Mouse (Mus musculus) cerebral cortex, adult 2 months (tissue): ENCODE data around the gene Adssl1.

Experiments used
- WGBS: fragments of 180-500 bp; shearing (Covaris S2); methylation state at CpG from one replicate; pipeline ENCODE4 v1.1.7; 2018; 5-methylcytosine and 5-hydroxymethylcytosine counted together

The Adssl1 gene

DNA sequence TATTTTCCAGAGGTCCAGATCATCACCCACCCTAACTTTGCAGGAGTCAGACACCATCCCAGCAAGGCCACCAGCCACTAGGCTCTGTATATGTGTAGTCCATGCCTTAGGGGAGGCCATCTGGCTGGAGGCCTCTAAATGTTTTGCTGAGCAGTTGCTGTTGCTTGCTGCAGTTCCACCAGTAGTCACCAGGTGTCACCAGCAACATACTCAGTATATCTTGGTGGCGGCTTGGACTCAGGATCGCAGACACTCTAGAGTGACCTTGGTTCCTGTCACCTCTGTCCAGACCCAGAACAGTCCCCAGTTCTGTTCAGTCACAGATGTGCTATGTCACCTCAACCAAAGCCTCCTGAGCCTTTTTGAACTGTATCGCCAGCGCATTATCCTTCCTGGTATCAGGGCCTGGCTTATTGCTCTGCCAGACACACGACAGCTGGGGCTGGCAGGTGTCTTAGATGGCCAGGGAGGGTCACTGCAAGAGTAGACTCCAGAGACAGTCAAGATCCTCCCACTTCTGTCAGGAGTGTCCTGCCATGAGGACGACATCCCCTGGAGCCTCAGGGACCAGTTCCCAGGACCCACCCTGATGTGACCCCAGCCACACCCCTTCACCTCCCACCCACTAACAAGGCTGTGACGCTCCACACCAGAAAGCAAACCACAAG is 33.4 kb downstream of the Adssl1 start:
- 44% methylated on average over 7 of the region's 7 CpGs for WGBS

DNA sequence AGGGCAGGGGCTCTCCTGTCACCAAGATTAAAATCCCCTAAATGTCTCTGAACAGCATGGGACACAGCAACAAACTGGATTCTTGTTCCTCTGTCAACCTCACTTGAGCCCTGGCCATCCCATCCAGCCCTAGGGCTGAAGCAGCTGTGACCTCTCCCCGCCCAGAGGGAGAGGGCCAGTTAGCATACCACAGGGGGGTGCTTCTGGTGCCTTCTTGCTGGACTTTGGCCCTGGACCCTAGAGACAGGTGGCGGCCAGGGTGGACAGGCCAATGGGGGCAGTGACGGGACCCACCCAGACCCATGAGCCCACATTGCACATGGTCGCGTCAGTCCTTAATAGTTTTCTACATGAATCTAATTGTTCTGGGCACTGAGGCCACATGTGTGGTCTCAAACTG is 34.2 kb downstream of the Adssl1 start:
- WGBS = 96% methylated on average over 5 of the region's 5 CpGs

DNA sequence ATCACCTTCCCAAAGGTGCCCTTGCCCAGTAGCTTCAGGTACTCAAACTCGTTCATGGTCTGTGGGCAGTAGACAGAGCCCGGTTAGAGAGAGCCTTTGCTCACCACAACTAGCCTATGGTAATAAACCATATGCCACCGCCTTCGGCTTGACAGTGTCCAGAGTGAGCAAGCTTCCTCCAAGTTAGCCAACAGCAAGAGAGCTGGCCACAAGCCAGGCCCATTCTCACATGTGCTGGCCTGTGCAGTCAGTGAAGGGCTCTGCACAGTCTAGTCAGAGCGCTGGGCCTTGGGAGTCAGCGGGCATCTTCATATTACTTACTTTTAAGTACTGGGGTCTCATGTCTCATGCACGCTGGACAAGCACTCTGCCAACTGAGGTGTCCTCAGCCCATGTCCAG is 38.8 kb downstream of the Adssl1 start:
- WGBS = 70% methylated on average over 7 of the region's 7 CpGs

DNA sequence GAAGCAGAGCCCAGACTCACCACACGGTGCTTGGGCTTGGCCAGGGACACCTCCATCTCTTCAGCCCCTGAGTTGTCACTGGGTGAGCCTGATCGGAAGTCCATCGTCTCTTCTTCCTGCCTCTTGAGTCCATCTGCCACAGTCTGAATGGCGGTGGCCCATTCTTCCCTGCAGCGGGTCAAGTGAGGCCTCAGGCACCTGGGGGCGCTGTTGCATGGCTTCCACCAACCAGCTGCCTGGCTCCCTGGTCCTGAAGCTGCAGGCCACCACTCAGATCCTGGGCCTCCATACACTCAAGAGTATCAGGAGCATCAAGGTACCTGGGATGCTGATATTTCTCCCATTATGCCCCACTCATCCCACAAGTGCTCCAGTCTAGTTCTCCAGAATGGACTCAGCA is 39.3 kb downstream of the Adssl1 start:
- WGBS = 71% methylated on average over 6 of the region's 6 CpGs

DNA sequence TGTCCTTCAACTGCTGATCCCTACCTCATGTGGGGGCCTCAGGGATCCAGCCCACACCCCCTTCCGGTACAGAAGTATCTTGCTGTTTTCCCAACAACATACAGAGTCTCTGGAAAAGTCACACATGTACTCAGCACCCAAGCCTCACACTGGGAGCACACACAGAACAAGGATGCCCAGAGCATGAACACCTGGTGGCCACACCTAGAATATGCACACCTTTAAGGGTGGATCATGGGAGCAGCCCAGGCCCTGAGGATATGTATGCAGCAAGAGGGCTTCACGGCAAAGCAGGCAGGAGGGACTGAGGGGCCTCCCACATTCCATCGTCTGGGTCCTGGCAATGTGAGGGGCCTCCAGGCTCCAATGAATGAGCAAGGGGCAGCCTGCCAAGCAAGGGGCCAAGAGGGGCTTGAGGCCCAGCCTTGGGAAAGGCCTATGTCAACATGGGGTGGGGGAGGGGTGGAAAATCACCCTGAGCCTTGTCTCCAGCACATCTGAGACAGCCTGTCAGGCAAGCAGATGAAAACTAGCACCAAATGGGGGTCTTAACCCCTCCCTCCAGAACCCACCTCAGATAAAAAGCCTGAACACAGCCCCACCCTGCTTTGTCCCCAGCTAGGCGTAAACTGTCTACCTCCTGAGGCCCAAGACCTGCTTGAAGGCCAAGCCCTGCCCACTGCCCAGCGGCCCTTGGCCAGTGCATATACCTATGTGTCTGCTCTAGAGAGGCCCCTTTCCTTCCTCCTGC is 40.9 kb downstream of the Adssl1 start:
- WGBS = 61% methylated on average over 5 of the region's 5 CpGs

DNA sequence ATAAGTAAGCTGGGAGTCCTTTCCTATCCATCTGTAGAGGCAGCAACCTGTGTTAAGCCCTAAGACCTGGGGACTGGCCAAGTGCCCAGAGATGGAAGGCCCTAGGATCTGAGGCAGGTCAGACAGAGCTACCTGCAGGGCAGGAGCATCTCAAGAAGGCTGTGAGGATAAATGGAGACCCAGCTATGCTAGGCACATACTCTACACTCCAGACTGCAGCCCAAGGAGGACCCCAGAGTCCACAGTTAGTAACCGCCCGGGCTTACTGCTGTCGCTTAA is 41.4 kb downstream of the Adssl1 start:
- 72% methylated on average over 3 of the region's 3 CpGs for WGBS

DNA sequence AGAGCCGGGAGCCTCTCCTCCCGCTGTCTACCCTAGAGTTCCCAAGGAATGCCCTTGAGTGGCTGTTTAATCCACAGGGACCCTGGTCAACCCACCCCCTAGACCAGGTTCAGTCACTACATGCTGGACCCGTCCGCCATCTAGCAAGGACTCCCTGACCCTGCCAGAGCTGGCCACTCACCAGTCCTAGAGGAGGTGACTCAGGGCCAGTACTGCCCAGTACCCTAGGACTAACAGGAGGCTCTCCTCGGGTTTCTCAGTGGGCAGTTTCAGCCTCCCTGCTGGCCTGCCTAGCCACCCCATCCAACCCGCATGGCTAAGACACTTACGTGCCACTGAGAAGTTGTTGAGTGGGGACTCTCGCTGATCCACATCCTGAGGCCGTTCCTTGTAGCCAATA is 42.0 kb downstream of the Adssl1 start:
- WGBS = 81% methylated on average over 9 of the region's 9 CpGs

DNA sequence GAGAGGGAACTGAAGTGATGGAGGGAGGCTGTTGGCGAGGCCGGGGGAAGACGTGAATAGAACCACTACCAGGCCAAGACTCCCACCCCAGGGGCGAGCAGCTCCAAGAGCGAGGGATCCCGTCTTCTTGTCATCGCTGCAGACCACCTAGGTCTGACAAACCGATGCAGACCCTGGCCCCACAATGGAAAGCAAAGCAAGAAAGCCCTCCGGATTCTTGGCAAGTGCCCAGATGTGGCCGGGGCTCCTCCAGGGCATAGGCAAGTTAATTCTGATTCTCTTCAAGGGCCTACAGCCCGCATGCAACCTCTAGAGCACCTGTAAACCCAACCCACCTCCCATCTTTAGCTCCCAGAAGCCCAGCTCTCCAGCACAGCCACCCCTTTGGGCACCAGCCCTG is 43.5 kb downstream of the Adssl1 start:
- 77% methylated on average over 11 of the region's 11 CpGs for WGBS

DNA sequence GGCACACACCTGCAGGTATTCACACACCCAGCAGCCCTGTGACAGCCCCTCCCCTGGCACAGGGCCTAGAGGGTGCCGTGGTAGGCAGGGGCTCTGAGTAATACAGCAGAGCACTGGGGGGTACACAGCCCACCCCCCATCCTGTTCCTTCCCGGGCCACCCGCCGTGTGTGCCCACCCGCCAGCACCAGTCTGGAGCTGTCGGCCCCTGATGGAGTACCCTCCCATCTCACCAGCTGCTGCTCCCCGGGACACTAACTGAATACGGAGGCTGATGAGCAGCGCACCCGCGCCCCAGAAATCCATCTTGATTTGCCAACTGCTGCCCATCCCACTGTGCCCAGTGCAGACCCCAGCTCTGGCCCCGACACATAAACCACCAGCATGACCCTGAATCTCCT is 43.9 kb downstream of the Adssl1 start:
- WGBS = 64% methylated on average over 12 of the region's 12 CpGs

DNA sequence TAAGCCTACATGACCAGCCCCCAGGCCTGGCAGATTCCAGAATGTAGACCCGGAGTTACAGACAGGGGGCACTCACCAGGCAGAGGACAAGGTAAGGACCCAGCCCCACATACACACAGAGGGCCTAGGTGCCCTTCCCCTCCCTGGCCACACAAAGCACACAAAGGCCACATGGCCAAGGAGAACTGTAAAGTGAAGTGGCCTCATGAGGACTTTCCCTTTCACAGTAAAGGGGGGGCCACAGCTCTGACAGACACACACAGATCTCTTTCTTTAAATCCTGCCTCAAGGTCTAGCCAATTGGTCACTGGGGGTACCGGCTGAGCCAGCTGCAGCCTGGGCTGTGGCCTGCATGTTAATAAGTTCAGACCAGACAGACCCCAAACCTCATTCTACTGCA is 44.3 kb downstream of the Adssl1 start:
- 47% methylated on average over 2 of the region's 2 CpGs for WGBS

DNA sequence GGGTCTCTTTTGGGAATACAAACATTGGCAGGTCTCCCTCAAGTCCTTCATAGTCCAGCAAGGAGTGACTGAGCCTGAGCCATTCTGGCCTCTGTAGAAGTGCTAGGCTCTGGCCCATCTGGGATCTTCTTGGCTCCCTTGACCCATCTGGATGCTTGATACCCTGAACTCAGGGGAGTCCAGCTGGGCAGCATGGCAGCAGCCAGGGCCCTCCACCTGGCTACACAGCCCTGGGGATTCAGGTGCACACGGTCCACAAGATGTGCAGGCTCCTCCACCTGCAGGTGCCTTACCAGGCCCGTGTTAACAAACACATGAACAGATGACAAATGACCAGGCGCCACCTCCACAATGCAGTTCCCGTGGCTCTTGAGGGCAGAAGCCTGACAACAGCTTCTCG is 44.8 kb downstream of the Adssl1 start:
- 56% methylated on average over 5 of the region's 5 CpGs for WGBS

DNA sequence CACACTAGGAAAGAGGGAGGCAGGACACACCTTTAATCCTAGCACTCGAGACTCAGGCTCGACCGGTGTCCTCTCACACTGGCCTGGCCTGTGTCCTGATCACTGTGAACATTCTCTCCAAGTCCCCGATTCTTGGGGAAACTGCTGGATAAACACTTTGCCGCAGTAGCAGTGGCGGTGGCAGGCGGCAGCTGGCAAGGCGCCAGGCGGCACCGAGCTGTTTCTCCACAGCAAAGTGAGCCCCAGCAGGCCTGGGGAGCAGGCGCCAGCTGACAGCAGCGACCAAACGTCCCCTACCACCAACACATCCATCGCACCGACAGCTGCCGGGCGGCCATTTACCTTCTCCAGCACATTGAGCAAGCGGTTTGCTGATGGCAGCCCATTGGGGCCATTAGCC is 45.6 kb downstream of the Adssl1 start:
- 13% methylated on average over 18 of the region's 18 CpGs for whole genome bisulfite sequencing

DNA sequence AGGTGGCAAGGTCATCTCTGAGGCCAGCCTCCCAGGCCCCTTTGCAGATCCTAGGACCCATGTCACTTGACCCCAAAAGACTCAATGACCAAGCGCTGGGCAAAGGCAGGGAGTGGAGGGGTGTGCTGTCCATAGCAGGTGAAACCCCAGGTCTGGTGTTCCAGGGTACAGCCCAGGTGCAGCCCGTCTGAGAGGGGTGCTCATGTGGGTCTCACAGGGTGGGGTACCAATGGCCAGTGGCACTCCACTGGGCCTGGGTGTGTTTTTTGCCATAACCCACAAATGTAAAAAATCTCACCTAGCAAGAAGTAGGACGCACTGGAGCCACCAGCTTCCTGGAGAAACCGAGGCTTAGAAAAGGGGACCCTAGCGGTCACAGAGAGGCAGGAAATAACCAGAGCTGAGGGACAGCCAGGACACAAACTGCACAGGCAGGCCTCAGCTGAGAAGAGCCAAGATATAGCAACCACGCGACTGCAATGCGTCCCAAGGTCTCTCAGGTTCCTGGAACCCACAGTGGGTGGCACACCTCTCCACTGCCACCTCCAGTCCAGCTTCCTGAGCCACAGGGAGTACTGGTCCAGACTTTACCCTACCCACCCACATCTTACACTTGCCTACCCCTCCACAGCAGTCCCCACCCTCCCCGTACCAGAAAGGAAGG is 46.2 kb downstream of the Adssl1 start:
- 73% methylated on average over 9 of the region's 9 CpGs for WGBS

DNA sequence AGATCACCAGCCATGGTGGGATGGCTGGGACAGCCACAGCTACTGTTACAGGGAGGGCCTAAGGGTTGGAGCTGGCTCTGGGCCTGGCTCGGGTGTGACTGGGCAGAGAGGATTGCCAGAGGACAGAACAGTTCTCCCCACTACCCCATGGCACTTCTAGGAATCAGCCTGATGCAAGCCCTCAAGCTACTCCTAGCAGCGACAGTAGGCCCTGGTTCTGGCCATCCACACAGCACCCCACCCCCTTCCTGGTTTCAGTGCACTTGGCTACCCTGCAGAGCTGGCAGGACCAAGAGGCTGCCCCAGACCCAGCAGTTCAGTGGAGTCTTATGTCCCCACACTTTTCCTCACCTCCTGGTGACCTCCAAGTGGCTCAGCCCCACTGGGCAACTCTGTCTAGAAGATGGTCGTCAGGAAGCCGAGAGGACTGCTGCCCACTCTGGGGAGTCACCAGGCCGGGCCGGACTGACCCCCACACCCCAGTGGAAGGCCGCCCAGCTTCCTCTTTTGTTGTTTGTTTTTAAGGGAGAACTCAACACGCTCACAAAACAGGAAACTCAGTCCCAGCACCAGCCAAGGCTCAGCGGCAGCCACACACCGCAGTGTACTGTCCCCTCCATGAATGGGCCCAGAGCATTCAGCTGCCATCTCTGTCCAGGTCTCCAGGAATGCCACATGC is 47.9 kb downstream of the Adssl1 start:
- WGBS = 53% methylated on average over 10 of the region's 10 CpGs

DNA sequence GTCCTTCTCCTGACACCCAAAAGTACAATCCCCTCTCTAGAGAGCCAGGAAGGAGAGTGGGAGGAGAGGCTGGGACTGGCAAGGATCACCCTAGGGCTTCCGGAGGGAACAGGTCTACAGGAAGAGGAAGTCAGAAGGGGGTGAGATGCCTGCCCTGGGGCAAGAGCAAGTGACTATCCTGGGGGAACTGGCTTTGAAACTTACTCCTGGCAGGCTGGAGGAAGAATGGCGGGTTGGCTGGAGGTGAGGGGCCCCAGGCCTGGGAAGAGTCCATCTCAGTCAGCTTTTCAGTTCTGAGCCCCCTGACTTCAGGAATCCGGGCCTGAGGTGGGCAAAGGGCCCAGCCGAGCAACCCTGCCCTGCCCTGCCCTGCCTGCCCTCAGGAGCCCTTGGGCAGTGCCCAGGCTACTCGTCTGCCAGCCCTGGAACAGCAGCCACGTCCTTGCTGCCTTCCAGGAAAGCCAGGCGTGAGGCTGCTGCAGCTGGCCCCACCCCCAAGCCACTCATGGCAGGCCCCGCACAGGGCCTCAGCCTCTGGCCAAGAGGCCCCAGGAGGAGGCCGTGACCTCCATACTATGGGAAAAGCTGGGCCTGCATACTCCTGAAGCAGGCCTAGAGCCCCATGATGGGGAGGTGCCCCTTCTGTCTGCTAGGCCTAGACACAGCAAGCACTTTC is 51.0 kb downstream of the Adssl1 start:
- WGBS = 53% methylated on average over 9 of the region's 9 CpGs

DNA sequence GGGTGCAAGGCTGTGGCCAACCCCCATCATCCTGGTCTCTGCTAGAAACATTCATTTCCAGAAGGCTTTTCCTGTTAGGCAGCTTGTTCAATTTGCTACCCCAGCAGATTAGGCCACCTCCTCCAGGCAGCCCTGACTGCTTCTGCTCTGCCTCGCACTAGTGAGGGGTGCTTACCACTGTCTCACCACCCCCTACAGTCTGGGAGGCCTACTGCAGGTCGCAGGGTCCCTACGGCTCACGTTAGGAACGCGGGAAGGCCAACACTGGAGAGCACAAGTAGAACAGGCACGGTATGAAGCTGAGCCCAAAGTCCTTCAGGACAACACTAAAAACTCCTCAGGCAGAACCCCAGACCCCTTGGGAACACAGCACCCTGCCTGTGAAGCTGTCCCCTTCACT is 52.0 kb downstream of the Adssl1 start:
- 87% methylated on average over 7 of the region's 7 CpGs for WGBS

DNA sequence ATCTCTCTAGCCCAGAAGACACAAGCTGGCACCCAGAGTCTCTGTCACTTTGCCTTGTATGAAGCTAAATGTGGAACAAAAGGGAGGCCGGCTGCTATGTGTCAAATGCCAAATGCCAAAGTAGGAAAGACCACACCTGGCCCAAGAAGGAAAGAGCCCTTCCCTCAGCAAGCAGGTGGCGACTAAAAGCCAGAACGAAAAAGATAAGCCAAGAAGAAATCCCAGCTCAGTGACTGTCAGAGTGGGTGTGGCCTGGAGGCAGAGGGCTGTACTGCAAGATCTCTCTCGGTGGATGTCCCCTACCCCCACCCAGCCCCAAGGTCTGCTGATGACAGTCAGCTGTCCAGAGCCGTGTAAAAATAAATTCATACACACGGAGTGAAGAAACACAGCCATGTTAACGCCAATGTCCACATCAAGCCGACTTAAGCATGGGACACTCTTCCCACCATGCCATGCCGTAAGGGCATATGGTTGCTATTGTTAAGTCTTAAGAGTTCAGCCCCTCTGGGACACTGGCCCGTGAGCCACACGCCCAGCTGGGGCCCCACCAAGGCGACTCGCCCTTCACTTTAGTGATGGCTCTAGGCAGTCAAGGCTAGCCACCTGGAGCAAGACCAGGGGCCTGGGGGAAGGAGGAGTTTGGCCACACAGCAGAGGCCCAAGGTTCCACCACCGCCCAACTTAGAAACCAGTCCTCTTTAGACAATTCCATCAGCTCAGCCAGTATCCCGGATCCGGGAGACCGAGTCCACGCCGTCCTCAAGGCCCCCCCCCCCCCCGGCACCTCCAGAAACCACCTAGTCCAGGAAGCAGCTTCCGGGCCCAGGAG is 53.1 kb downstream of the Adssl1 start:
- WGBS = 4% methylated on average over 21 of the region's 21 CpGs

DNA sequence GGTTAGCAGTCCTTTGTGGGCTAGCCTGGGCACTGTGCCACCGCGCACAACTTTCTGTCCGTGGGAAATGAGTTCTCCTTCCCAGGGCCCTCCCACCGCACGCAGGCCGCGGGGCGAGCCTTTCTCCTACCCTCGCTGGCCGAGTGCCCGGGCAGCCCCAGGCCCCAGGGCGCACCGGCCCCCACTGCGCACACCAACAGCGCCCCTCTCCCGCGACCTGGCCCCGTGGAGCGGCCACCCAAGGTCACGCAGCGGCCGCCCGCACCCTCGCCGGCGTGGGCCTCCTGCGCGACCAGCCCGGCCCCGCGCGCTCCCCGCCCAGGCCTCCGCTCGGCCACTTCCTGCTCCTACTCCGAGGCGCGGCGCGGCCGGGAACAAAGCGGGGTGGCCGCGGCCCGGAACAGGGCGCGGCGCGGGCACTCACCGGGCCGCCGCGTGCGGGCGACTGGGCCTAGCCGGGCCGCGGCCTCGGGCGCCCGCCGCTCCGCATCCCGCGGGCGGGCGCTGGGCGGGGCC is 53.8 kb downstream of the Adssl1 start:
- 5% methylated on average over 68 of the region's 68 CpGs for WGBS

DNA sequence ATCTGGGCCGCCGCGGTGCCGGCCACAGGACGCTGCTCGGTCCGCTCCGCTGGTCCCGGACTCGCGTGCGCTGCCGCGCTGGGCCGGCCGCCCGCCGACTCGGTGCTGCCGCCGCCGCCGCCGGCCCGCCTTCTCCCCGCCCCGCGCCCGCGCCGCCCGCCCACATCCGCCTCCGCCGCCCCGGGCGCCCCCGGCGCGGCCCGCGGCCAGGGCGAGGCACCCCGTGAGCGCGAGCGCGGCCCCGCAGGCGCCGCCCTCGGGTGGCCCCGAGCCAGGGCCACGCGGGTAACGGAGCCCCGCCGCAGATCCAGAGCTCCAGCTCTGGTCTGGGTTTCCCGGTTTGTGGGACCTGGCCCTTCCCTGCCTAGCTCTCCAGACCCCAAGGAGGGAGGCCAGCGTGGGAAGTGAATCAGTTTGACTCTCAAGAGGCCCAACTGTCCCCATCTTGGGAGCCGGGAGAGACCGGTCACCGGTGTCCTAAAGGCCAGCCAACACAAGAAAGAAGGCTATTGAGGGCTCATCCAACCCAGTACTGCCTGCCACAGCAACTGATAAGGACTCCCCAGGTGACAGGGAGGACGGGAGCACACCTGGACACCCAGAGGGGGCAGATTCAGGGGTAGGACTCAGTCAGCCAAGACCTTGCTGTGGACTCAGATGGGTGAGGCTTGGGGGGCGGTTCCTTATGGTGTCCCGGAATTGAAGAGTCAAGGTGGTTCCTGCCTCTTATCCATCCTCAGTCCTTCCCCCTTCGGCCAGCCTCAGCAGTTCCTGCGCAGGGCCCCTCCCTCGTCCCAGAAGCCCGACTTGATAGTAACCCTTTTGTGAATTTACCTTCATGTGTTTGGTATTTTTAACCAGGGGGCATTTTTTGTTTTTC is 54.5 kb downstream of the Adssl1 start, which contains the start of gene Akt1:
Gene Akt1 (minus strand): TSS at position 753 of the 880 bp plus-strand sequence.
- WGBS = 2% methylated on average over 45 of the region's 70 CpGs
